Mouse (Mus musculus): ENCODE measurements around the gene Onecut1.

DNA sequence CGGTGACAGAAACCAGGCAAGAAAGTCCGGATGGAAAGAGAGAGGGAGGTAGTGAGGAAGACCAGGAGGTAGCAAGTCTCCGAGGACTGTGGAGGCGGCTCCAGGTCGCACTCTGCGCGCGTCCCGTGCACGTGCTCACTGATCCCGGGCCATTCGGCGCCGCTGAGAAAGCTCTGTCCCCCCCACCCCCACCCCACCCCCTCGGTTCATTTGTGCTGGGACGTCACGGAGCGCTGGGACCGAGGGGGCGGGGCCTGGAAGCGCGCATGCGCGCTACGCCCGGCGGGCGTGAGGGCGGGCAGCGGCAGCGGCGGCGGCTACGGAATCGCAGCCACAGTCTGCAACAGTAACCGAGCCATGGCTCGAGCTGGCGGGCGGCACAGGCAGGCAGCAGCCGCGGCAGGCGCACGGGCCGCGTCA is at the start of gene Onecut1:
- no peak for TF ChIP-seq CTCF (IDR thresholded peaks at IDR 0.05; ENCODE audit: extremely low read depth, insufficient read depth, low read length)
- TF ChIP-seq POLR2A (IDR thresholded peaks at IDR 0.05; ENCODE audit: extremely low read depth, insufficient read depth, low read length): no peak

Measured in cortical plate, adult 2 months (tissue).